Mouse (Mus musculus): Measurements from ENCODE around the gene Fpr-rs6. TPM values are rescaled to one million over a fixed set of nuclear protein-coding genes. Genes with fewer than 3 reads are reported as not detected.

Gene Fpr-rs6
- not detected for total RNA-seq (2021)
- long read RNA-seq, experiment 1: 0 reads
- long read RNA-seq, experiment 2: 0 reads

DNA sequence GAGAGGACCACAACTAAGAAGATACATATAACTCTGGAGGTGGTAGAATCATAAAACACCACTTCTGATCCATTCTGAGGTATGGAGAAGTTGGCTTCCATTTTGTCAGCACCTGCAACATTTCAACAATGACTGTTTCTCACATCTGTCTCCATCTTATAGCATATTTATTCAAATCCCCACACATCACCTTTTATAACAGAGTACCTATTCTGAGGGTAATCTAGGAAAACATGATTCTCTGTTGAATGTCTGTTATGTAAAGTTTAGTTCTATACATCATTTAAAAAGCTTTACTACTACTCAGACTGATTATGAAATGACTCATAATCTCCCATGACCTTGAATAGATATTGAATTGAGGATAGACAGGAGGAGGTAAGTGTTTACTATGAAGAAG is at the start of gene Fpr-rs6:
Gene Fpr-rs6, minus strand, starts transcription at position 101 of the 400 bp plus-strand sequence.
- no peak for DNase-seq
- intact Hi-C loops (cut with DNase I; ENCODE audit: low total_unique reads): no loop called here

Other genes with a start within 250 kb of the Fpr-rs6 start
- not detected for gene Vmn2r104, start 134.8 kb downstream of the Fpr-rs6 start, total RNA-seq (2021)
- gene Fpr-rs7, start 68.9 kb downstream of the Fpr-rs6 start, total RNA-seq (2021): not detected
- gene Vmn2r105, start 52.0 kb upstream of the Fpr-rs6 start, total RNA-seq (2021): not detected
- gene Vmn2r106, start 102.5 kb upstream of the Fpr-rs6 start, total RNA-seq (2021): not detected
- gene Vmn2r107, start 162.1 kb upstream of the Fpr-rs6 start, total RNA-seq (2021): not detected
- gene Vmn1r224, start 231.0 kb upstream of the Fpr-rs6 start, total RNA-seq (2021): not detected

Measured in gastrocnemius, postnatal 14 days (tissue).